Comparison of ENCODE assay signal across 15 mouse cellular contexts in genomic region chr1:13752479-13752878, GRCm38 (mm10).
DNase-seq lines count a peak whose midpoint lies in the region; ATAC-seq lines count a peak whose summit lies in the region.
"Had no signal": no experiment of that assay in that cellular context is flagged by ENCODE, and none has a peak within 500 bp of the region (broad histone marks: within the 10 kb centered on the region; RNA-seq: fewer than 3 reads in every experiment).

No protein-coding gene starts in this region.

- peak; percentile 15 for DNase-seq in heart, adult 11 months
- DNase-seq in heart, postnatal 25 days (ENCODE audit: low spot score) = no peak
- peak; percentile 42 to 51 for DNase-seq in right cerebral cortex, adult 2 months (ENCODE audit: low spot score in 2 of 2)
- no peak for DNase-seq in right cerebral cortex, postnatal 4 days
- DNase-seq in telencephalon, adult 2 months (ENCODE audit: low read depth, low spot score) = peak; percentile 76
- DNase-seq in adrenal gland, adult 8-10 months = no peak
- no peak for DNase-seq in thymus, postnatal 10 days (ENCODE audit: low spot score in 2 of 2)
- DNase-seq: adrenal gland, adult 2 months; cerebellum, postnatal 14 days; gastrocnemius, postnatal 10 days; kidney, adult 18-20 months; kidney, postnatal 25 days; liver, postnatal 0 days; thymus, adult 18-20 months had no signal

- intact Hi-C loops in heart, postnatal 25 days (cut with DNase I) = no loop called here

- ATAC-seq in inflammation-experienced regulatory T-cells, adult 6 months = peak; percentile 52
- ATAC-seq: liver, postnatal 0 days had no signal

Comparison
In these comparisons a context has a peak if more than half of its experiments do, and no peak if none do; other contexts are left out.
1. DNase-seq: peak in heart, adult 11 months (single experiment), right cerebral cortex, adult 2 months (2 of 2) and telencephalon, adult 2 months (single experiment); none in heart, postnatal 25 days (single experiment), right cerebral cortex, postnatal 4 days (single experiment), adrenal gland, adult 8-10 months (single experiment) and thymus, postnatal 10 days (0 of 2).